Mouse (Mus musculus) embryonic facial prominence, embryonic 12.5 days (tissue): ENCODE measurements around the gene Eef1akmt4. TPM values are rescaled to one million over a fixed set of nuclear protein-coding genes. Genes with fewer than 3 reads are reported as not detected.

Source experiments
- ATAC-seq: fragments of 200-750 bp; cut with Nextera tagmentation; 2 replicates; pipeline ENCODE4 v1.8.0; 2017; ENCODE audit not compliant: insufficient number of reproducible peaks, insufficient read depth, low FRiP score, low TSS enrichment
- H3K27ac ChIP-seq: fragments of 300-500 bp; sonication (generic); 2 replicates; pipeline ENCODE4 v1.5.1; 2016; ENCODE audit warnings: mild to moderate bottlenecking
- H3K27me3 ChIP-seq: fragments of 300-500 bp; sonication (generic); 2 replicates; pipeline ENCODE4 v1.6.1; 2016; ENCODE audit warnings: mild to moderate bottlenecking, moderate library complexity
- H3K36me3 ChIP-seq: fragments of 300-500 bp; sonication (generic); 2 replicates; pipeline ENCODE4 v1.6.1; 2016; ENCODE audit warnings: mild to moderate bottlenecking
- H3K4me1 ChIP-seq: fragments of 300-500 bp; sonication (generic); 2 replicates; pipeline ENCODE4 v1.6.1; 2016
- H3K4me2 ChIP-seq: fragments of 300-500 bp; sonication (generic); replicated peaks from 2 replicates; pipeline ENCODE4 v1.6.1; 2016; ENCODE audit warnings: mild to moderate bottlenecking, moderate library complexity
- H3K4me3 ChIP-seq: fragments of 300-500 bp; sonication (generic); 2 replicates; pipeline ENCODE4 v1.5.1; 2016; ENCODE audit warnings: mild to moderate bottlenecking
- H3K9ac ChIP-seq: fragments of 300-500 bp; sonication (generic); 2 replicates; pipeline ENCODE4 v1.6.1; 2016; ENCODE audit warnings: mild to moderate bottlenecking, moderate library complexity
- H3K9me3 ChIP-seq: fragments of 300-500 bp; sonication (generic); 2 replicates; pipeline ENCODE4 v1.6.1; 2016; ENCODE audit warnings: mild to moderate bottlenecking, moderate library complexity
- WGBS: fragments of 180-500 bp; shearing (Covaris S2); methylation state at CpG from one replicate; pipeline ENCODE4 v1.1.7; 2016; 5-methylcytosine and 5-hydroxymethylcytosine counted together
- polyA plus RNA-seq: library from polyadenylated mRNA; unstranded; fragments of >200 nt; fragmentation: Nextera tagmentation; extraction: Ambion mirVana; gene quantifications from 2 replicates; pipeline ENCODE4 v1.2.1, GENCODE M21; 2016

The Eef1akmt4 gene
- polyA plus RNA-seq: 30.5 and 31.4 TPM in 2 replicates

- ATAC-seq: peak; percentile 97
- H3K27ac ChIP-seq: peak within 1 kb of the TSS; percentile 74
- peaks cover 14% of the 10 kb centered on the region for H3K36me3 ChIP-seq
- H3K27me3 ChIP-seq: no peaks in the 10 kb centered on the region
- no peaks in the 10 kb centered on the region for H3K9me3 ChIP-seq
- H3K4me1 ChIP-seq: peaks cover 10% of the 10 kb centered on the region; the same call in 1 of the 2 replicates
- H3K9ac ChIP-seq: peak within 1 kb of the TSS; percentile 77
- peak within 1 kb of the TSS; percentile 93 for H3K4me2 ChIP-seq
- peak within 1 kb of the TSS; percentile 63 for H3K4me3 ChIP-seq
- WGBS: 3% methylated on average over 41 of the region's 41 CpGs
Observed at GRCm38 (mm10) chr16:20611357-20612227, at the start of gene Eef1akmt4, which contains the start of the genes Gm49333 and Alg3. Gene Eef1akmt4, plus strand, starts transcription at chr16:20611593. Gene Gm49333, plus strand, starts transcription at chr16:20611610. Gene Alg3, minus strand, starts transcription at chr16:20611735.

DNA sequence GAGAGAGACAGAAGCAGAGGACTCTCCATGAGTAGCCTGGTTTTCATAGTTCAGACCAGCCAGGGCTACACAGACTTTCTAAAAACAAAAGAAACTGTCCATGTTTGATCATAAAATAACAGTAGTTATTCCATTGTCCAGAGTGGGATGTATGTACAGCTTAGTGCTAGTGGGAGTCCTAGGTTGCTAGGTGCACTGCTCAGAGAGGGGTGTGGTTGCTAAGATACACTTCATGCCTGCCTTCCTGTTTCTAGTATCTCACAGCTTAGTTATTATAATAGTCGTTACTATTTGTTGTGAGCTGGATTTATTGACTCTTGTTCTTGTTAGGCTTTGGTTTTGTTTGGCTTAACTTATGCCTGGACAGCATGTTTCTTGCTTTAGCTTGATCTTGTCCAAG, 46.3 kb upstream of the Eef1akmt4 start:
- H3K9ac ChIP-seq: no peak overlapping the region
- H3K4me2 ChIP-seq: no peak overlapping the region
- no peaks in the 10 kb centered on the region for H3K4me1 ChIP-seq
- H3K4me3 ChIP-seq: no peak overlapping the region
- peaks cover 33% of the 10 kb centered on the region for H3K36me3 ChIP-seq
- H3K9me3 ChIP-seq: no peaks in the 10 kb centered on the region
- 95% methylated on average over 1 of the region's 1 CpGs for WGBS
- ATAC-seq: no peak
- H3K27ac ChIP-seq: no peak overlapping the region
- no peaks in the 10 kb centered on the region for H3K27me3 ChIP-seq

- ATAC-seq: peak; percentile 29; the same call in 1 of the 2 replicates
- no peaks in the 10 kb centered on the region for H3K9me3 ChIP-seq
- peak within 1 kb of the TSS; percentile 43 for H3K4me3 ChIP-seq
- WGBS: under 1% methylated on average over 24 of the region's 24 CpGs
- H3K9ac ChIP-seq: peak within 1 kb of the TSS; percentile 12
- peaks cover 11% of the 10 kb centered on the region for H3K4me1 ChIP-seq
- H3K4me2 ChIP-seq: peak within 1 kb of the TSS; percentile 74
- no peaks in the 10 kb centered on the region for H3K36me3 ChIP-seq
- no peak within 1 kb of the TSS for H3K27ac ChIP-seq
- peaks cover 59% of the 10 kb centered on the region for H3K27me3 ChIP-seq
Observed at GRCm38 (mm10) chr16:20589366-20589938, 21.9 kb upstream of the Eef1akmt4 start, which contains the start of gene Vwa5b2. Gene Vwa5b2, plus strand, starts transcription at chr16:20589471.

DNA sequence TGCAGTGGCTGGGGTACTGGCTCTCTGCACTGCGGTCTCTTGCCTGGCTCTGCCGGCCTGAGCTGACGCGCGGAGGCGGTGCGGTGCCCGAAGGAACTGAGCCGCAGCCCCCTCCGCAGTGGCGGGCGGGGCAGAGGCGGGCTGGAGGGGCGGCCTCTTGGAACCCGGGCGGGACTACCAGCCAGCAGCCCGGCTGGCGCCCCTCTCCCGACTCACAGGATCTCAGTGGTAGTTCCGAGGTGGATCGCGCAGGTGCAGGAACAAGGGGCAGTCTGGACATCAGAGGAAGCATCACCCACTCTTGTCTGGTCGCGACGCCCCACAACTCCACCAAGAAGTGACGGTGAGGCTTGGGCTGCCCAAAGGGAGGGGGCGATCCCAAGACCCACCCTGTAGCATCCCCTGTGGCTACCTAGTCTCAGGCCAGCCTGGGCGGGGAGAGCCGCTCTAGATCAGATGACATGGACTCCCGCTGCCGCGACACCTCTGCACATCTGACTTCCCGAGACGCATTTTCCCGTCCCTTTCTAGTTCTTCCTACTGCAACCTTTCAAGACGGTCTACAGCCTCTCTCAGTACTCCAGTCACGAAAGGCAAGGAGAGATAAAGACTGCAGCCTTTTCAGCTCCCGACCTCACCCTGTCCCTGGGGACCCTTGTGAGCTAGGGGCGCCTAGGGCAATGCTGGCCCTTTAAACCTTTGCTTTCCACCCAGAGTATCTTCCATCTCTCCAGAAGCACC, 21.3 kb upstream of the Eef1akmt4 start:
- Histone ChIP-seq H3K4me1 (peaks cover 11% of the 10 kb centered on the region), H3K4me3 (peak overlapping the region; percentile 43), H3K27me3 (peaks cover 60% of the 10 kb centered on the region), H3K27ac (no peak overlapping the region), H3K36me3 (no peaks in the 10 kb centered on the region), H3K9ac (peak overlapping the region; percentile 12), H3K4me2 (peak overlapping the region; percentile 74), H3K9me3 (no peaks in the 10 kb centered on the region)
- 1% methylated on average over 35 of the region's 39 CpGs for WGBS
- ATAC-seq: peak; percentile 77; the same call in 1 of the 2 replicates

GRCm38 (mm10) chr16:20590680-20591038, 20.7 kb upstream of the Eef1akmt4 start:
- Histone ChIP-seq H3K36me3 (no peaks in the 10 kb centered on the region), H3K4me3 (peak overlapping the region; percentile 43), H3K27ac (no peak overlapping the region), H3K27me3 (peaks cover 65% of the 10 kb centered on the region), H3K9ac (no peak overlapping the region), H3K9me3 (no peaks in the 10 kb centered on the region), H3K4me1 (peaks cover 11% of the 10 kb centered on the region), H3K4me2 (peak overlapping the region; percentile 74)
- whole genome bisulfite sequencing: 3% methylated on average over 17 of the region's 17 CpGs
- ATAC-seq: no peak

- H3K36me3 ChIP-seq: no peaks in the 10 kb centered on the region
- no peaks in the 10 kb centered on the region for H3K9me3 ChIP-seq
- H3K27me3 ChIP-seq: peaks cover 68% of the 10 kb centered on the region
- WGBS: 3% methylated on average over 48 of the region's 48 CpGs
- H3K4me1 ChIP-seq: peaks cover 11% of the 10 kb centered on the region
- H3K27ac ChIP-seq: no peak overlapping the region
- ATAC-seq: no peak
- peak overlapping the region; percentile 43 for H3K4me3 ChIP-seq
- no peak overlapping the region for H3K9ac ChIP-seq
- peak overlapping the region; percentile 74 for H3K4me2 ChIP-seq
Observed at GRCm38 (mm10) chr16:20591076-20591705, 20.2 kb upstream of the Eef1akmt4 start.

DNA sequence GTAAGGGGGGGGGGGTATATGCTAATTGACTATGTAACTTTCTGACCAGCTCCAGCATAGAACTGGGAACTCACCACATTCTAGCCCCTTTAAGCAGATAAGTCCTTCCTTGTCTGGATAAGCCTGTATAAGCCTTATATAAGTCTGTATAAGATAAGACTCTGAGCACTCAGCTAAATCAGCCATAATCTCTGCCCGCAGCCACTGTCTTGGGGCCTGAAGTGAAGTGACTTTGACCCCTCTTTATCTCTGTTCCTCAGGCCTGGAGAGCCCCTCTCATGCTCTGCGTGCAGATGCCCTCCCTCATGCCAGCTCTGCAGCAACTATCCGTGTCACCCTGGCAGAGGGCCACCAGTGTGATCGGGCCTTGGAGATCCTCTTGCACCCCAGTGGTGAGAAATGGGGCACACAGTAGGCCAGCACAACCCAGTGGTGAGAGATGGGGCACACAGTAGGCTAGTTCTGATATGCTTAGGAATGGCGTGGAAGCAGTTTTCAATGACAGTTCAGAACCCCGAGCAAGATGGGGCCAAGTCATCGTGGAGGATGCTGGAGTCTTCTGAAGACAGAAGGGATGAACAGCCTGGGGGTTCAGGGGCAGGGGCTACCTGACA, 16.2 kb upstream of the Eef1akmt4 start:
- no peak overlapping the region for H3K27ac ChIP-seq
- no peaks in the 10 kb centered on the region for H3K36me3 ChIP-seq
- no peak overlapping the region for H3K4me2 ChIP-seq
- no peak overlapping the region for H3K4me3 ChIP-seq
- no peak for ATAC-seq
- WGBS: 88% methylated on average over 7 of the region's 7 CpGs
- H3K27me3 ChIP-seq: peaks cover 54% of the 10 kb centered on the region
- no peaks in the 10 kb centered on the region for H3K9me3 ChIP-seq
- peaks cover 9% of the 10 kb centered on the region for H3K4me1 ChIP-seq
- no peak overlapping the region for H3K9ac ChIP-seq

- Histone ChIP-seq H3K27ac (no peak overlapping the region), H3K4me2 (no peak overlapping the region), H3K9ac (no peak overlapping the region), H3K36me3 (no peaks in the 10 kb centered on the region), H3K9me3 (no peaks in the 10 kb centered on the region), H3K4me3 (no peak overlapping the region), H3K27me3 (peaks cover 48% of the 10 kb centered on the region), H3K4me1 (peaks cover 3% of the 10 kb centered on the region)
- 82% methylated on average over 4 of the region's 4 CpGs for WGBS
- no peak for ATAC-seq
Observed at GRCm38 (mm10) chr16:20595737-20596136, 15.7 kb upstream of the Eef1akmt4 start.

- Histone ChIP-seq H3K27me3 (peaks cover 37% of the 10 kb centered on the region), H3K4me3 (no peak overlapping the region), H3K4me2 (no peak overlapping the region), H3K27ac (no peak overlapping the region), H3K9me3 (no peaks in the 10 kb centered on the region), H3K36me3 (no peaks in the 10 kb centered on the region), H3K9ac (no peak overlapping the region), H3K4me1 (no peaks in the 10 kb centered on the region)
- WGBS: 53% methylated on average over 7 of the region's 7 CpGs
- ATAC-seq: no peak
Observed at GRCm38 (mm10) chr16:20596687-20597441, 14.5 kb upstream of the Eef1akmt4 start.

DNA sequence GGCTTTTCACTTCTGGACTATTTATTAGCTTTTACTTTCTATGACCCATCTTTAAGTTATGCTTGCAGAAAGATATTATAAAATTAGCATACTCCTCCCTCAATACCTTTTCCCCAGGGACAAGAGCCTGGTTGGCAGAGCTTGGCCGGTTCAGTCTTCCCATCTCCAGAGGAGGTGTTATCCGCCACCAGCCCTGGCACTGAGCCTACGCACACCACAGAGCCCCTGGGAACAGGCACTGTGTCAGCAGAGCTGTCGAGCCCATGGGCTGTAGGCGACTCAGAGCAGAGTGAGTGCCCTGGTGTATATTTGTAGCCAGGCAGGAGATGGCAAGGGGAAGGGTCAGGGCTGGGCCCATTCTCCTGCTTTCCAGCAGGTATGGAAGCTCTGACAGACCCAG, 10.9 kb upstream of the Eef1akmt4 start:
- 73% methylated on average over 5 of the region's 5 CpGs for WGBS
- no peak overlapping the region for H3K4me3 ChIP-seq
- no peak for ATAC-seq

More for the DNA sequence above, 10.9 kb upstream of the Eef1akmt4 start:
- H3K36me3 ChIP-seq: peaks cover 15% of the 10 kb centered on the region
- no peak overlapping the region for H3K9ac ChIP-seq
- H3K4me1 ChIP-seq: no peaks in the 10 kb centered on the region
- H3K9me3 ChIP-seq: no peaks in the 10 kb centered on the region
- H3K4me2 ChIP-seq: no peak overlapping the region
- no peak overlapping the region for H3K27ac ChIP-seq
- peaks cover 7% of the 10 kb centered on the region; the same call in 1 of the 2 replicates for H3K27me3 ChIP-seq
